Mouse (Mus musculus): ENCODE measurements around the gene Sypl.
A peak's percentile ranks its signal among the peaks of the same experiment; 100 is the strongest.

Sypl gene

GRCm38 (mm10) chr12:32953596-32954215, at the start of gene Sypl:
Sypl (plus strand) TSS chr12:32953891.
- DNase-seq (ENCODE audit: low read depth), result peak; percentile 99

- DNase-seq (ENCODE audit: low read depth), result no peak
These were observed 44.0 kb upstream of the Sypl start for GRCm38 (mm10) chr12:32909686-32910085.

- DNase-seq (ENCODE audit: low read depth), result peak; percentile 81
These were observed 43.6 kb upstream of the Sypl start for GRCm38 (mm10) chr12:32910092-32910491.

GRCm38 (mm10) chr12:32910560-32911194, 43.0 kb upstream of the Sypl start:
- peak; percentile 83 for DNase-seq (ENCODE audit: low read depth)

GRCm38 (mm10) chr12:32911569-32911968, 42.1 kb upstream of the Sypl start:
- DNase-seq (ENCODE audit: low read depth), result no peak

GRCm38 (mm10) chr12:32912772-32913171, 40.9 kb upstream of the Sypl start:
- no peak for DNase-seq (ENCODE audit: low read depth)

GRCm38 (mm10) chr12:32918683-32919082, 35.0 kb upstream of the Sypl start:
- DNase-seq (ENCODE audit: low read depth), result no peak

GRCm38 (mm10) chr12:32919091-32919490, 34.6 kb upstream of the Sypl start:
- no peak for DNase-seq (ENCODE audit: low read depth)

- DNase-seq (ENCODE audit: low read depth), result no peak
These were observed 34.2 kb upstream of the Sypl start for GRCm38 (mm10) chr12:32919527-32919926.

GRCm38 (mm10) chr12:32920185-32920788, 33.4 kb upstream of the Sypl start:
- DNase-seq (ENCODE audit: low read depth), result peak; percentile 50

- no peak for DNase-seq (ENCODE audit: low read depth)
These were observed 32.6 kb upstream of the Sypl start for GRCm38 (mm10) chr12:32921071-32921470.

- DNase-seq (ENCODE audit: low read depth), result no peak
These were observed 32.1 kb upstream of the Sypl start for GRCm38 (mm10) chr12:32921532-32922131.

GRCm38 (mm10) chr12:32924245-32924644, 29.4 kb upstream of the Sypl start:
- DNase-seq (ENCODE audit: low read depth), result no peak

- no peak for DNase-seq (ENCODE audit: low read depth)
These were observed 27.1 kb upstream of the Sypl start for GRCm38 (mm10) chr12:32926331-32927172.

- DNase-seq (ENCODE audit: low read depth), result no peak
These were observed 26.4 kb upstream of the Sypl start for GRCm38 (mm10) chr12:32927231-32927835.

- no peak for DNase-seq (ENCODE audit: low read depth)
These were observed 25.5 kb upstream of the Sypl start for GRCm38 (mm10) chr12:32928180-32928579.

GRCm38 (mm10) chr12:32929831-32930513, 23.7 kb upstream of the Sypl start:
- DNase-seq (ENCODE audit: low read depth), result no peak

GRCm38 (mm10) chr12:32930566-32930965, 23.1 kb upstream of the Sypl start:
- DNase-seq (ENCODE audit: low read depth), result no peak

GRCm38 (mm10) chr12:32936246-32936946, 17.3 kb upstream of the Sypl start:
- no peak for DNase-seq (ENCODE audit: low read depth)

GRCm38 (mm10) chr12:32941141-32941540, 12.6 kb upstream of the Sypl start:
- no peak for DNase-seq (ENCODE audit: low read depth)
